Mouse (Mus musculus) adrenal gland, adult 18-20 months (tissue): ENCODE results near the gene Fgr. TPM values are rescaled to one million over a fixed set of nuclear protein-coding genes. Genes with fewer than 3 reads are reported as not detected.
A peak's percentile ranks its signal among the peaks of the same experiment; 100 is the strongest.
"Not testable (repeated sequence)": the region's sequence is repeated elsewhere in the genome, so short reads cannot be mapped to it uniquely, and the experiment has no call there.

Experiments used
- DNase-seq, 2 experiments: peaks; one replicate each; pipeline ENCODE4 v3.0.0; 2021 to 2022; ENCODE audit warnings: low spot score in 2 of 2
- total RNA-seq, 2 experiments: library from RNA; stranded (reverse); gene quantifications; 1 replicate in 1 of 2; 2 replicates in 1 of 2; pipeline ENCODE4 v1.2.3; 2021

The Fgr gene
- total RNA-seq, 2 experiments from 2014 or later: 0.43 to 0.58 TPM

DNA sequence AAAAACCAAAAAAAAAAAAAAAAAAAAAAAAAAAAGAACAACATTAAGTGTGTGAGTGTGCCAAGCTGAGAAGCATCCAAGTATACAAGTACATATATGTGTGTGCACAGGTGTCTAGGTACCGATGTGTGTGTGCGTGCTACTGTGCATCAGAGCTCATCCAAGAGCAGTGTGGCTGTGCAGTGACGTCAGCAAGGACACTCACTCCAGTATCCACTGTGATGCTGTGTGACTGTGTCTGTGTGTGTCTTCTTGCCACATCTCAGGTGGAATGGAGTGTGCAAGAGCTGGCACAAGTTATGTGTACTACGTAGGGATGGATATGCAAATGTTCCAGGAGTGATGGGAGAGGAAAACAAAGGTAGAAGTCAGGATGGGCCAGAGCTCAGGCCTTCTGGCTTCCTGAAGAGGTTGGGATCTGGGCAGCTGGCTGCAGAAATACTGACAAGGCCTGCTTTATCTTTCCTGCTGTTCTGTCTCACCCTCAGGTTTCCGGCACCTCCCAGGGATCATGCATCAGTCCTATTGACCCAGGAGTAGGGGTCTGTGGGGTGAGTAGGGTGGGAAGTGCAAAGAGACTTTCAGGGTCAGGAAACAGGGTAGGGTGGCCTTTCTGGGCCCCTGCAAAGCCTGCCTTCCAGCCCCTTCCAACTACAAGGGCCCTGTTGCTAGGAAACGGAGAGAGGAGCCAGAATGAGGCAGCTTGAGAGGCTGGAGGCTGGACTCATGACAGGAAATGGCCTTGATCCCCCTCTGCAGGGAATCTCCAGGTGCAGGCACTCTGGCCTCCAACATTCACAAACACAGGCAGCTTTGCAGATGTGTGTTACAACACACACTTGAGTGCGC, 10.0 kb downstream of the Fgr start:
- DNase-seq: no peak

DNA sequence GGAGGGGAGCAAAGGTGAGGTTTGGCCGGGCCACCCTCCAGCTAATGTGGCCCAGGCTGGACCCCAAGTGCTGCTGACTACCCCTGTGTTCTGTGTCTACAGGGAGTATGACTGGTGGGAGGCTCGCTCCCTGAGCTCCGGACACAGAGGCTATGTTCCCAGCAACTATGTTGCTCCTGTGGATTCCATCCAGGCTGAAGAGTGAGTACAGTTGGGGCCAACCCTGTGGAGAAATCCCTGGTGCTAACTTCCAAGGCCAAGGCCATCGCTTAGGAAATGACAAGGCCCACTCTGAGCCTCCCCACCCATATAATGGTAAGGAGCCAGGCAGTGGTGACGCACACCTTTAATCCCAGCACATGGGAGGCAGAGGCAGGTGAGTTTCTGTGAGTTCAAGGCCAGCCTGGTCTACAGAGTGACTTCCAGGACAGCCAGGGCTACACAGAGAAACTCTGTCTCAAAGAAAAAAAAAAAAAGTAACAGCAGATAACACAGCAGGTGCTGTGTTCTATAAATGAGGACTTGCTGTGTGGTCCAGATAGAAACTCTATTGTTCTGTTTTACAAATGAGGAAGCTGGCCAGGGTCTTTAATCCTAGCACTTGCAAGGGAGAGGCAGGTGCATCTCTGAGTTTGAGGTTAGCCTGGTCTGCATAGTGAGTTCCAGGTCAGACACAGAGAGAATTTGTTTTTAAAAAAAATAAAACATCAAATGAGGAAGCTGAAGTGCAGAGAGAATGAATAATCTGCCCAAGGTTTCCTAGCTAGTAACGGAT, 14.9 kb downstream of the Fgr start:
- DNase-seq: no peak

DNA sequence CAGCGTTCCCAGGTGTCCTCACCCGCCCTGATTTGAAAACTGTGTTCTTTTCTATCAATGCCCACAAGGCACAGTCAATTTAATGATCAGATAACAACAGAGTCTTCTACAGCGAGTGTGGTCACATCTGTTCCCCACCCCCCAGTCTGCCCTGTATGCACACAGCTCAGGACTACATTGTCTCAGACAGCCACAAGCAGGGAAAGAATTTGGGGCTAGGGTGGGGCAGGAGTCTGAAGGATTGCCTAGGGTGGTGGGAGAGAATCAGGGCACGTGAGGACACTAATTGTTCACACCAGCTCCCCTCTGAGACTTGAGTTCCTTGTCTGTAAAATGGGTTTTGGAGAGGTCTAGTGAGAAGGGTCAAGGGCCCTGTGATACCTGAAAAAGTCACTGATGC, 19.7 kb downstream of the Fgr start:
- no peak for DNase-seq

GRCm38 (mm10) chr4:132997469-132998237, 23.8 kb downstream of the Fgr start:
- DNase-seq: no peak

- no peak for DNase-seq
Measured at GRCm38 (mm10) chr4:133002896-133003295, 29.0 kb downstream of the Fgr start.

GRCm38 (mm10) chr4:133003316-133004018, 29.6 kb downstream of the Fgr start:
- no peak for DNase-seq

DNA sequence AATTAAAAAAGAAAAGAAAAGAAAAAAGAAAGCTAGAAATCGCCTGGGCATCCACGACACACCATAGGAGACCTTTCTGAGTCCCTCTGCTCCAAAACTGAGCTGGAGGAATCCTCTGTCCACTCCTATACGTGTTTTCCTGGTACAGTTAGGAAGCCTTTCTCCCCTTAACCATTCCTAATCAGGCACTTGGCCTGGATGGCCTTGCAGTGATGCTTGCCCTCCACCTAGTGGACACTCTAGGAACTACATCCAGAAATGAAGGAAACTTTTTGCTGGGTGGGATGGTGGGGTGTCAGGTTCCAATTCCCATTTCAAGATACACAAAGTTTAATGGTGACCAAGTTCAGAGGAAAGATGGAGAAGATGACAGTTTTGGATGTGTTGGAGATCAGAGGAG, 31.3 kb downstream of the Fgr start:
- DNase-seq: peak; percentile 67 to 80

- not testable (repeated sequence) for DNase-seq
Measured at GRCm38 (mm10) chr4:133005885-133006451, 32.1 kb downstream of the Fgr start.

GRCm38 (mm10) chr4:133007513-133008380, 33.9 kb downstream of the Fgr start:
- no peak for DNase-seq

- peak; percentile 69 to 74 for DNase-seq
Measured at GRCm38 (mm10) chr4:133009131-133009530, 35.2 kb downstream of the Fgr start.

DNA sequence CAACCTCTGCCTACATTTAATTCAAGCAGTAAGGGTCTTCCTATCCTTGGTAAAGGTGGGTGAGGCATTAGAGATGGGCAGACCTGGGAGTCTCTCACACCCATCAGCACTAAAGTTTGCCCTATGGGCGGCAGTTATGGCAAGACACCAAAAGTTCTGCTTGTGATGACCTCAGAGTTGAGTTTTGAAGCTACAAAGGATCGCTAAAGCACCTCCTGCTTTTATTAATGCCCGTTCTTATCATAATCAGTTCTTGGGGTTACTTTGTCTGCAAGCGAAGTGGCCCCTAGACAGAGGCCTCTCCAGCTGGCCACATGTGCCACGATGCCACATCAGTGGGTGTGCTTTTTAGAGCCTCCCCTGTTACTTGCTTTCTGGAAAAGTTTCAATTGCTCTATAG, 35.8 kb downstream of the Fgr start:
- no peak for DNase-seq

GRCm38 (mm10) chr4:133010611-133011010, 36.7 kb downstream of the Fgr start:
- peak in 1 of 2 experiments; percentile 41 for DNase-seq

DNA sequence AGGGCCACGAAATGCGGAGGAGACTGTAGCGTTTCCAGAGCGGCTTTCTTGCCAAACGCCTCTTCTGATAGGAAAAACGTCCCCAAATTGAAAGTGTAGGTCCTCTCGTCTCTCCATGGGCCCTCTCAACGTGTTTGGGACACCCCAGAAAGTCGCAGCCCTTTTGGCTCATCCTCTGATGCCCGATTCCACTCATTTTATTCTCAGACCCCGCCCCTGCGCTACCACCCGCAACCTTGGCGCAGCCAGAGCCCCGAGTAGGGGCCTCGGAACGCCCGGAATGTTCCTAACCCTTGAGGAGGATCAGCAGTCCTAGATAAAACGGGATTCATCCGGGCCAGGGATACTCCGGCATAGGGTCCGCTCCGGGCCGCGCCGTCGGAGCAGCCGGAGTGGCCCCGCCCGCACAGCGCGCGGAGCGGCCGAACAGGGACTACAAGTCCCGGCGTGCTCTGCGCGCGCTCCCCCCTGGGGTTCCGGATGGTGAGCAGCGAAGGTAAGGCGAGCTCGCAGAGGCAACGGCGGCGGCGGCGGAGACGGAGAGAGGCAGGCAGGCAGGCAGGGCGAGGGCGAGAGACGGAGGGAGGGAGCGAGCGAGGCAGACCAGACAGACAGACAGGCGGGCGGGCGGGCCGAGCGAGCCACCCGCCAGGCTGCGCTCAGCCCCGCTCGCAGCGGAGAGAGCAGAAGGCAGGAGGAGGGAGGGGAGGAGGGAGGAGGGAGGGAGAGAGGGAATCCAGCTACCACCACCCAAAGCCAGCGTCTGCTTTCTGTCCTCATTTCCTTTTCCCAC, 37.3 kb downstream of the Fgr start, which contains the start of gene Ahdc1:
Ahdc1 (plus strand) TSS at position 233 of the 793 bp plus-strand sequence.
- peak; percentile 93 to 94 for DNase-seq

GRCm38 (mm10) chr4:133011821-133012775, 38.2 kb downstream of the Fgr start:
- peak in 1 of 2 experiments; percentile 65 for DNase-seq

DNA sequence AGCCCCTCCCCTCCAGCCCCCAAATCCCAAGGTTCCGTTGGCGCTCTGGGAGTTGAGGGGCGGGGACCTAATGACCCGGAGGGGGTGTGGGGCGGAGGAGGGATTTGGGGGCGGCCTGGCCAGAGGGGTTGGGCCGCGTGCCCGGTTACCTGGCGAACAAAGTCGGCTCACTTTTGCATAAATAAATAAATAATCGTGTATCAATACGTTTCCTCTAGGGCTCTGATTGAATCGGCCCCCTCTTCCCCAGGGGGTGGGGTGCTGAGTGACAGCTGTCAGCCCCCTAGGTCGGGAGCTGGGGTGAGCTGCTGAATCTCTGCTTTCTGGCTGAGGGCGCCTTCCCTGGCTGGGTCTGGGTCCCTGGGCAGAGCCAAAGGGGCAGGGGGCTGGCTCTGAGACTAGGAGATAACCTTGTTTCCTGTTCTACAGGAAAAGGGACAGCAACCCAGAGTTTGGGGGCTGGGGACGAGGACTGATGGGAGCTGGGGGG, 38.9 kb downstream of the Fgr start:
- DNase-seq: peak in 1 of 2 experiments; percentile 50

- DNase-seq: peak; percentile 53 to 55
Measured at GRCm38 (mm10) chr4:133013266-133013891, 39.5 kb downstream of the Fgr start.

DNA sequence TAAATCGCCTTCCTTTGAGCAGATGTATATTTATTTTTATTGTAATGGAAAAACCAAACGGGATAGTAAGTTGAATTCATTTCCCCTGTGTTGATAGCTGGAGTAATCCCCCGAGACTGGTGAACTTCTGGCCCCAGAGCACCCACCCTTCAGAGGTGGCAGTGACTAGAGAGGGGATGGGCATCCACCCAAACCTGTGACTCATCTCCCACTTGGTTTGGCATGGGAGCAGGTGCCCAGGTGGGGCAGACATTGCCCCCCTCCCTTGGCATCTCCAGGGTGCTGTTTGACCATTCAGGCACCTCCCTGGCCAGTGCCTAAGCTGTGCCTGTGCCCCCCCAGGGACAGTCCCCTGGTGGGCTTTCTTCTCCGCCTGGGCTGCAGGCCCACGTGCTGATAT, 40.2 kb downstream of the Fgr start:
- DNase-seq: no peak
